Mouse (Mus musculus) fat pad, adult 2 months (tissue): ENCODE measurements around the gene Acot8.

Experiments used
- DNase-seq: peaks from one replicate; pipeline ENCODE4 v3.0.0-alpha.2; 2011; ENCODE audit warnings: low read depth, low spot score; ENCODE audit errors: extremely low read depth

Gene Acot8

GRCm38 (mm10) chr2:164784869-164785420 is 19.7 kb downstream of the Acot8 start:
- DNase-seq: no peak

DNA sequence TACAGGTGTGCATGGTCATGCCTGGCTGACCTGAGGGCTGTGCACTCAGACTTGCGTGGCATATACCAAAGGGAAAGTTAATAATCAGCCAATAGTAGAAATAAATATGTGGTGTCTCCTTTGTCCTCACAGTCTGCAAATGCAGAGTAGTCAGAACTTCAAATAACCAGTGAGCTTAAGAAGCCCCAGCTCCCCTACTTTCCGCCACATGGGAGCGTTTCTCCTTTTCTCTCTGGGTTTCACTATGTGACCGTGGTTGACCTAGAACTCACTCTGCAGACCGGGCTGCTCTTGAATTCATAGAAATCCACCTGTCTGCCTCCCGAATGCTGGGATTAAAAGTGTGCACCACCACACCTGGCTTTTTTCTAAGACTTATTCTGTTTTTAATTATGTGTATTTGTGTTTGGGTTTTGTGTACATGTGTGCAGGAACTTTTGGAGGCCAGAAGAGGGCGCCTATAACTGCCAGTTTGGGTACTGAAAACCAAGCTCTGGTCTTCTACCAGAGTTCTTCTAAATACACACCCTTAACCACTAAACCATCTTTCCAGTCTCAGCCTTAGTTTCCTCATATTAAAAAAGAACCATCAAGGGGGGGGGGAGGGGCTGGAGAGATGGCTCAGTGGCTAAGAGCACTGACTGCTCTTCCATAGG is 20.6 kb downstream of the Acot8 start:
- DNase-seq: no peak

DNA sequence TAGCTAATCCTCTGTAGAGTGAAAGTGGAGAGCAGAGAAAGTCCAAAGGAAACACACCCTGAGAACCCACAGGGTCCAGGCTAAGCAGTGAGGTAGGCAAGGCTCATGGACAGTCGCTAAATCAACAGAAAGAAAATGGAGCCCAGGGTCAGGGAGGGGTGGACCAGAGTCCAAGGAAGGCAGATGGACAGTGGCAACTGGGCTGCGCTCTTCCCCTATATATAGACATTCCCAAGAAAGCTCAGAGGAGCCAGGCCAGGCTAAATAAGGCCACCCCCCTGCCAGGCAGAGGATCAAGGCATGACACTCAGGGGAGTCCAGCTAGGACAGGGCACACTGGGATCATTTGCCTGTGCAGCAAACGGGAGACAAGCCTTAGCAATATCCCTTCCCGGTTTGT is 22.8 kb downstream of the Acot8 start:
- no peak for DNase-seq

GRCm38 (mm10) chr2:164779481-164780086 is 25.1 kb downstream of the Acot8 start, which contains the start of gene Tnnc2:
Gene Tnnc2, minus strand, starts transcription at chr2:164779967.
- no peak for DNase-seq

DNA sequence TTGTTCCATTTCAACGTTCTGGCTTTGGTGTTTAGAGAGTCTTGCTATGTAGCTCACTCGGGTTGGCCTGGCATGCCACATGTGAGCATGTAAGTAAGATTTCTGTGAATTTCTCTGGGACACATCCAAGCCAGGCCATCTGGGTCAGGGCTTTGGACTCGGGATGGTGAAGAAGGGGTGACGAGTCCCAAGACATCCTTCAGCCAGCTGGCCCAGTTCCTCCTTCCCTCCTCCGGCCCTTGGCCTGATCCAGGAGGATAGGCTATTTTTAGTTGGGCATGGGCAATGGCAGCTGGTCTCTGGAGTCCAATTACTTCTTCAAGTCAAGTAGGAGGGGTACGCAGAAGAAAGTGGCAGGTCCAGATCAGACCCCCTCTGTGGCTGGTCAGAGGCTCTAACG is 25.9 kb downstream of the Acot8 start:
- DNase-seq: no peak

GRCm38 (mm10) chr2:164778015-164778287 is 26.7 kb downstream of the Acot8 start:
- DNase-seq: no peak

- DNase-seq: no peak
Observed at GRCm38 (mm10) chr2:164777246-164778014, 27.3 kb downstream of the Acot8 start.

- DNase-seq: no peak
Observed at GRCm38 (mm10) chr2:164776801-164777200, 27.9 kb downstream of the Acot8 start.

- DNase-seq: no peak
Observed at GRCm38 (mm10) chr2:164776130-164776529, 28.6 kb downstream of the Acot8 start.

DNA sequence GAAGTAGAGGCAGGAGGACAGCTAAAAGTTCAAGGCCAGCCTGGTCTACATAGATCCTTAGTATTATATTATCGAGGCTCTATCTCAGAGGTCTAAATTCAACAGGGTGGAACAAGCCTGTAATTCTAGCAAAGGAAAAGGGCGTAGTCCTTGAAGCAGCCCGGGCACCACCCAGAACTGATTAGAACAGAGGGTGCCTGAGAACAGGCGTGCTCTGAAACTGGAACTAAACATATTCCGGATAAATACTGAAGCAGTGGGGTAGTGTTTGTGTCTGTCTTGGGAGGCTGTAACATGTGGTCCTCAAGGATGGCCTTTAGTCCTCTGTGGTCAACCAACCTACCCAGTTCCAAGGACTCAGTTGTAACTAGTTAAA is 30.7 kb downstream of the Acot8 start:
- DNase-seq: no peak

- no peak for DNase-seq
Observed at GRCm38 (mm10) chr2:164773229-164773988, 31.3 kb downstream of the Acot8 start.

DNA sequence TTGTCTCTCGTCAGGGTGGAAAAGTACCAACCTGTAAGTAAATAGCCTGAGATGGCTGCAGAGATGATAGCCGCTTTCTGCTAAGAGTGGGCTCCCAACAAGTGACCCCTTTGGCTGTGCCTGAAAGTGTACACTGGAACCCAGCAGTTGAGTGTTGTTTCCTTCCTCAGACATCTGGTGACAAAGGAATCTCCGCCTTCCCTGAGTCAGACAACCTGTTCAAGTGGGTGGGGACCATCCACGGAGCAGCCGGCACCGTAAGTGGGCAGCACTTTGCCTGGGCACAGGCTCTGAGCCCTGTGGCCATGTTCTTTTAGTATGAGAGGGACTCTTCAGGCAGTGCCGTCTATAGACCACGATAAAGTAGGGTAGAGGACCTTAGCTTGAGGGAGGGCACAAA is 33.6 kb downstream of the Acot8 start:
- DNase-seq: no peak

GRCm38 (mm10) chr2:164770279-164770678 is 34.4 kb downstream of the Acot8 start:
- no peak for DNase-seq

DNA sequence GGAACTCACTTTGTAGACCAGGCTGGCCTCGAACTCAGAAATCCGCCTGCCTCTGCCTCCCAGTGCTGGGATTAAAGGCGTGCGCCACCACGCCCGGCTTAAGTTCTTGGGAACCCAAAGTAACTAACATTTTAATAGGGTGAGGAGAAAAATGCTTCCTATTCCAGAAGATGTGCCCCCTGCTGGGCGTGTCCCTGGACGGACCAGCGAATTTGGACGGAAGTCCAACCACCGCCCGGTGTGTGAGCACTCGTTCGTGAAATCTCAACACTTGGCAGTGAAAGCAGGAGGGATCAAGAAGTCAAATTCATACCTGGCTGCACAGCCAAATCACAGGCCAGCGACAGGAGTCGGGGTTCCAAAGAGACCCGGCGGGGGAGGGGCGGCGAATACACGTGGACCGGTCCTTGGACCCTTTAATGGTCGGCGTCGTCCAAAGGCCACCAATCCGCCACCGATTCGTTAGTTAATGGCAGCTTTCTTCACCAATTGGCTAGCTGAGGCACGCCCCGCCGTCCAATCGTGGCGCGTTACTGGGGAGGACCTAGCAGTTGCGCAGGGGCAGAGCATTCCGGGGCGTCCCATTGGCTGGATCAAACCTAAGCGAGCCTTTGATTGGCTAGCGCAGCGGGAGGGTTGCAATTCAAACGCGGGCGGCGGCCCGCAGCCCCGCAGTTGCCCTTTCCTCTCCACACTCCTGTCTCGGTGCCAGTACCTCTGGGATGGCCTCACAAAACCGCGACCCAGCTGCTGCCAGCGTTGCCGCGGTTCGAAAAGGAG is 35.2 kb downstream of the Acot8 start, which contains the start of gene Ube2c:
Gene Ube2c, plus strand, starts transcription at position 641 of the 780 bp plus-strand sequence.
- DNase-seq: peak; percentile 69

DNA sequence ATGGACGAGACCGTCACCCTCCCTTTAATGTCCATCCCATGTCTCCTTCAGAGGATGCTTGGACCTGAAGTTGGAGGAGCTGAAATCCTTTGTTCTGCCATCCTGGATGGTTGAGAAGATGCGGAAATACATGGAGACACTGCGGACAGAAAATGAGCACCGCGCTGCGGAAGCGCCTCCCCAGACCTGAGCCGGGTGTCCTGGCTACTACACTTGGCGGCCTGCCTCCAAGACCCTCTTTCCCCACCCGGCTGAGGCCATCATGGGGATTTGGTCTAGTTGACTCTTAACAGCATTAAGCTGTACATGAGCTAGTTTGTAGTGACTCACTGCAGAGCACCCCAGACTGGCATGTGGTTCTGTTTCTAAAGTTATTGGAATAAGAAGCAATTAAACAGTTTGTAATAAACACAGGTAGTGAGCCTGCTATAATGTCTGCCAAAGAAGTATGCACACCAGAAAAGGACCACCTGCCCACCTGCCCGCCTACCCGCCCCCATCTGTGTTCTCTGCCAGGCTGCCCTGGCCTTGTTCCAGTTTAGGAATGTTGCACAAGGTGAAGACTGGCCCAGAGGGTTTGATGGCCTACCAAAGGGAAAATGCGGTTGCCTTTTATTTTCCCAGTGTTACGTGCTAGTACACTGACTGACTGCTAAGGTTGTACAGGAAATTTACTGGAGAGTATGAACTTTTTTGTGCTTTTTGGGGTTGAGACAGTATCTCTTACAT is 36.7 kb downstream of the Acot8 start:
- DNase-seq: no peak

DNA sequence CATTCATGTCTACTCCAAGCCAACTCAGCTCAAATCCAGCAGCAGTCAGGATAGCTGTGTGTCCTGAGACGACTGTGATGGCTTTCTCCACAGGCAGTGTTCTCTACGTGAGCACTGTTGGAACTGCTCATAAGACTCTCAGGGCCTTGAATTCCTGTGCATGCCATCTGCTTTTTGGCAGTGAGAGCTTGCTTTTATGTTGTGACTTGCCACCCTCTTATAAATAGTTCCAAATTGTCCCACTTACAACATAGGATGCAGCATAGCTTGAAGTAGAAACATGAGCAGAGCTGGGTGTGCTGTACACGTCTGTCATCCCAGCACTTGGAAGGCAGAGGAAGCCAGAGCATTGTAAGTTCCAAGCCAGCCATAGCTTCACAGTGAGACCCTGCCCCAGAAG is 38.8 kb downstream of the Acot8 start:
- no peak for DNase-seq

- no peak for DNase-seq
Observed at GRCm38 (mm10) chr2:164762593-164762992, 42.1 kb downstream of the Acot8 start.

DNA sequence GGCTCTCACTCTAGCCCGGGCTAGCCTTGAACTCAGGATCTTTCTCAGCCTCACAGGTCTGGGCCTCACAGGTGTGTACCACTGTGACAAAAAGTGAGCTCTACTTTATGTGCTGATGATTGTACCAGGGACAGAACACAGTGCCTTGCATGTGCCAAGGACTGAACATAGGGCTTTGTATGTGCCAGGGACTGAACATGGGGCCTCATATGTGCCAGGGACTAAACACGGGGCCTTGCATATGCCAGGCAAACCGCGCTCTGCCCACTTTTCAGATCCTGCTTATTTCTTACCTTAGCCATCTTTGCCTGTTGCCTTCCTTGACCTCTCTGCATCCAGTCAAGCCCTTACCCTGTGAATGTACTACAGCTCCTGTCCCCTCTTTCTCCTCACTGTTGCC is 42.7 kb downstream of the Acot8 start:
- DNase-seq: no peak

GRCm38 (mm10) chr2:164761502-164761901 is 43.2 kb downstream of the Acot8 start:
- no peak for DNase-seq
